Comparison of ENCODE assay signal across 25 mouse cellular contexts in the genomic region with DNA sequence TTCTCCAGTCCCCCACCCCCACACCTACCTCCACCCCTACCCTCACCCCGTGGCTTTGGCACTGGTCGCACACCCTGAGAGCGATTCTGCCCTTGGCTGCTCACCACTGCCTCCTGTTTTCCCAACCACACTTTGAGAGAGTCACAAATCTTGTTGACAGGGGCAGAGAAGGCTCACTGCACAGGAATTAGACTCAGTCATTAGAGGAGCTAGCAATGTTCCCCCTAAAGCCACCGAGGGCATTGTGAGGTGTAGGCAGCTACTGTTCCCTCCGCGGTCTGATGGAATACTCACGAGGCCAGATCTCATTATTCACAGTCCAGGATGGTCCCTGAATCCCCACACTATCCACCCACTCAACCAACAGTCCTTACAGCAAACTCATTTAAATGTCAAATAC. TPM values are rescaled to one million over a fixed set of nuclear protein-coding genes. Genes with fewer than 3 reads are reported as not detected.
DNase-seq lines count a peak whose midpoint lies in the region; ATAC-seq and TF ChIP-seq lines count a peak whose summit lies in the region.
"Had no signal": no experiment of that assay in that cellular context is flagged by ENCODE, and none has a peak within 500 bp of the region (broad histone marks: within the 10 kb centered on the region; RNA-seq: fewer than 3 reads in every experiment).

No protein-coding gene starts in this region.

- TF ChIP-seq CTCF in hindbrain, postnatal 0 days (IDR thresholded peaks at IDR 0.05; ENCODE audit: low read depth) = no peak

- peak; percentile 30; the same call in 1 of the 2 replicates for ATAC-seq in hindbrain, embryonic 16.5 days
- ATAC-seq in hindbrain, postnatal 0 days = no peak
- ATAC-seq in neural tube, embryonic 11.5 days (ENCODE audit: insufficient read depth, low FRiP score, low TSS enrichment) = peak; percentile 50; the same call in 1 of the 2 replicates
- ATAC-seq in common myeloid progenitor, adult 5-6 weeks (replicated peaks; ENCODE audit: low read depth, poor library complexity, severe bottlenecking) = peak; percentile 70
- no peak for ATAC-seq in monocyte, adult 5-6 weeks (replicated peaks; ENCODE audit: insufficient number of reproducible peaks, low FRiP score, low TSS enrichment, poor library complexity, severe bottlenecking)
- ATAC-seq: forebrain, embryonic 15.5 days; midbrain, embryonic 15.5 days had no signal

- H3K36me3 ChIP-seq in hindbrain, embryonic 16.5 days (ENCODE audit: control insufficient read depth, insufficient read depth, low read length) = no peaks in the 10 kb centered on the region
- H3K36me3 ChIP-seq in hindbrain, postnatal 0 days (ENCODE audit: insufficient read depth, low read length) = no peaks in the 10 kb centered on the region
- H3K36me3 ChIP-seq in neural tube, embryonic 11.5 days (ENCODE audit: control insufficient read depth, insufficient read depth, low read length) = no peaks in the 10 kb centered on the region
- H3K36me3 ChIP-seq: embryonic facial prominence, embryonic 15.5 days; forebrain, embryonic 15.5 days; limb, embryonic 10.5 days; liver, embryonic 15.5 days; midbrain, embryonic 15.5 days; stomach, embryonic 15.5 days had no signal

- H3K27ac ChIP-seq in hindbrain, embryonic 16.5 days (ENCODE audit: low read depth, low read length) = no peak overlapping the region
- H3K27ac ChIP-seq in hindbrain, postnatal 0 days = no peak overlapping the region
- no peak overlapping the region for H3K27ac ChIP-seq in neural tube, embryonic 11.5 days (ENCODE audit: low read depth, low read length)
- H3K27ac ChIP-seq: embryonic facial prominence, embryonic 15.5 days; forebrain, embryonic 15.5 days; layer of hippocampus, adult 2 months; limb, embryonic 10.5 days; liver, embryonic 15.5 days; midbrain, embryonic 15.5 days; stomach, embryonic 15.5 days had no signal

- WGBS in hindbrain, embryonic 16.5 days = 46% methylated on average over 7 of the region's 7 CpGs
- WGBS in hindbrain, postnatal 0 days = 59% methylated on average over 7 of the region's 7 CpGs
- WGBS in neural tube, embryonic 11.5 days = 35% methylated on average over 7 of the region's 7 CpGs

- H3K9me3 ChIP-seq in hindbrain, embryonic 16.5 days (ENCODE audit: control insufficient read depth, low read length) = no peaks in the 10 kb centered on the region
- H3K9me3 ChIP-seq in hindbrain, postnatal 0 days (ENCODE audit: low read length) = no peaks in the 10 kb centered on the region
- no peaks in the 10 kb centered on the region for H3K9me3 ChIP-seq in neural tube, embryonic 11.5 days (ENCODE audit: control insufficient read depth, low read length)
- H3K9me3 ChIP-seq: embryonic facial prominence, embryonic 15.5 days; forebrain, embryonic 15.5 days; limb, embryonic 10.5 days; liver, embryonic 15.5 days; midbrain, embryonic 15.5 days; stomach, embryonic 15.5 days had no signal

- H3K9ac ChIP-seq in hindbrain, embryonic 16.5 days (ENCODE audit: low read depth, low read length) = no peak overlapping the region
- no peak overlapping the region for H3K9ac ChIP-seq in hindbrain, postnatal 0 days (replicated peaks; ENCODE audit: low read length)
- H3K9ac ChIP-seq in neural tube, embryonic 11.5 days (ENCODE audit: low read length) = no peak overlapping the region
- H3K9ac ChIP-seq: embryonic facial prominence, embryonic 15.5 days; forebrain, embryonic 15.5 days; liver, embryonic 15.5 days; midbrain, embryonic 15.5 days; stomach, embryonic 15.5 days had no signal

- H3K4me2 ChIP-seq in hindbrain, embryonic 16.5 days (ENCODE audit: low read length) = no peak overlapping the region
- H3K4me2 ChIP-seq in hindbrain, postnatal 0 days (ENCODE audit: low read depth, low read length) = no peak overlapping the region
- H3K4me2 ChIP-seq in neural tube, embryonic 11.5 days (ENCODE audit: low read depth) = no peak overlapping the region
- H3K4me2 ChIP-seq: embryonic facial prominence, embryonic 15.5 days; forebrain, embryonic 15.5 days; liver, embryonic 15.5 days; midbrain, embryonic 15.5 days; stomach, embryonic 15.5 days had no signal

- H3K4me3 ChIP-seq in hindbrain, embryonic 16.5 days (ENCODE audit: low read length) = no peak overlapping the region
- H3K4me3 ChIP-seq in hindbrain, postnatal 0 days (ENCODE audit: low read length) = no peak overlapping the region
- H3K4me3 ChIP-seq in neural tube, embryonic 11.5 days (ENCODE audit: low read depth, low read length) = no peak overlapping the region
- H3K4me3 ChIP-seq: embryonic facial prominence, embryonic 15.5 days; forebrain, embryonic 15.5 days; layer of hippocampus, adult 2 months; limb, embryonic 10.5 days; liver, embryonic 15.5 days; midbrain, embryonic 15.5 days; stomach, embryonic 15.5 days had no signal

- no peaks in the 10 kb centered on the region for H3K4me1 ChIP-seq in hindbrain, embryonic 16.5 days (ENCODE audit: control insufficient read depth, insufficient read depth, low read depth, low read length)
- no peaks in the 10 kb centered on the region for H3K4me1 ChIP-seq in hindbrain, postnatal 0 days (ENCODE audit: insufficient read depth, low read length)
- H3K4me1 ChIP-seq in neural tube, embryonic 11.5 days (ENCODE audit: control insufficient read depth, insufficient read depth, low read length) = no peaks in the 10 kb centered on the region; the same call in 1 of the 2 replicates
- H3K4me1 ChIP-seq: embryonic facial prominence, embryonic 15.5 days; forebrain, embryonic 15.5 days; midbrain, embryonic 15.5 days; stomach, embryonic 15.5 days had no signal

- DNase-seq in hindbrain, postnatal 0 days (ENCODE audit: low spot score) = no peak
- DNase-seq in neural tube, embryonic 11.5 days (ENCODE audit: low spot score) = no peak
- no peak for DNase-seq in neural tube, embryonic 10.5 days (ENCODE audit: extremely low spot score, low spot score)
- DNase-seq in frontal cortex, adult 2 months (ENCODE audit: extremely low spot score in 1 of 2, low spot score in 1 of 2) = no peak
- DNase-seq: adrenal gland, postnatal 14 days; cerebellum, adult 8-10 months; gastrocnemius, postnatal 10 days; kidney, adult 9 months; liver; lung, postnatal 4 days; thymus, postnatal 36 days had no signal

- H3K27me3 ChIP-seq in hindbrain, embryonic 16.5 days (replicated peaks; ENCODE audit: control insufficient read depth, insufficient read depth, low read length) = no peaks in the 10 kb centered on the region
- no peaks in the 10 kb centered on the region for H3K27me3 ChIP-seq in hindbrain, postnatal 0 days (ENCODE audit: insufficient read depth, low read length)
- H3K27me3 ChIP-seq in neural tube, embryonic 11.5 days (ENCODE audit: control insufficient read depth, insufficient read depth, low read length) = no peaks in the 10 kb centered on the region
- H3K27me3 ChIP-seq: embryonic facial prominence, embryonic 15.5 days; forebrain, embryonic 15.5 days; liver, embryonic 15.5 days; midbrain, embryonic 15.5 days; stomach, embryonic 15.5 days had no signal

RNA-seq across cellular contexts. Expression of a gene that starts 15.4 kb away (rescaled TPM):
- polyA plus RNA-seq in hindbrain, embryonic 16.5 days (2015; fragmentation: Nextera tagmentation; extraction: Ambion mirVana) = 14.9 and 22.0 TPM in 2 replicates
- 7.2 and 12.8 TPM in 2 replicates for total RNA-seq in hindbrain, postnatal 0 days (2014; rRNA removed)
- 17.3 and 18.8 TPM in 2 replicates for polyA plus RNA-seq in hindbrain, postnatal 0 days (2015; fragmentation: Nextera tagmentation; extraction: Ambion mirVana)
- polyA plus RNA-seq in neural tube, embryonic 11.5 days (2014; fragmentation: Nextera tagmentation; extraction: Ambion mirVana) = 27.2 and 29.7 TPM in 2 replicates
- 551 and 575 TPM in 2 replicates for total RNA-seq in common myeloid progenitor, adult 5-6 weeks (2017)
- 977 to 1,211 TPM (median 1,012 TPM) in 3 replicates for total RNA-seq in monocyte, adult 5-6 weeks (2017)
- polyA plus RNA-seq in frontal cortex, adult 2 months (2012; rRNA removed) = 25.5 and 28.9 TPM in 2 replicates

RNA-seq across cellular contexts. Expression of a gene that starts 33.4 kb away (rescaled TPM):
- polyA plus RNA-seq in hindbrain, embryonic 16.5 days (2015; fragmentation: Nextera tagmentation; extraction: Ambion mirVana) = 0.05 and 0.09 TPM in 2 replicates
- not detected in 2 replicates for total RNA-seq in hindbrain, postnatal 0 days (2014; rRNA removed)
- polyA plus RNA-seq in hindbrain, postnatal 0 days (2015; fragmentation: Nextera tagmentation; extraction: Ambion mirVana) = 0.76 and 1.3 TPM in 2 replicates
- polyA plus RNA-seq in neural tube, embryonic 11.5 days (2014; fragmentation: Nextera tagmentation; extraction: Ambion mirVana) = not detected in 2 replicates
- 0.44 TPM in 1 of 2 replicates, not detected in the other for total RNA-seq in common myeloid progenitor, adult 5-6 weeks (2017)
- total RNA-seq in monocyte, adult 5-6 weeks (2017) = 0.10 TPM in 1 of 3 replicates, not detected in the others
- polyA plus RNA-seq in frontal cortex, adult 2 months (2012; rRNA removed) = 0.50 and 1.1 TPM in 2 replicates
- total RNA-seq: gastrocnemius, postnatal 10 days; granulocyte monocyte progenitor cell, adult 5-6 weeks; heart, postnatal 25 days; MEL had no signal
- polyA plus RNA-seq: embryonic facial prominence, embryonic 15.5 days; forebrain, embryonic 15.5 days; heart, embryonic 14.5 days; limb, embryonic 10.5 days; liver, embryonic 15.5 days; midbrain, embryonic 15.5 days; stomach, embryonic 15.5 days had no signal

RNA-seq across cellular contexts. Expression of a gene that starts 35.1 kb away (rescaled TPM):
- polyA plus RNA-seq in hindbrain, embryonic 16.5 days (2015; fragmentation: Nextera tagmentation; extraction: Ambion mirVana) = 0.15 TPM in 1 of 2 replicates, not detected in the other
- not detected in 2 replicates for total RNA-seq in hindbrain, postnatal 0 days (2014; rRNA removed)
- not detected in 2 replicates for polyA plus RNA-seq in hindbrain, postnatal 0 days (2015; fragmentation: Nextera tagmentation; extraction: Ambion mirVana)
- 0.23 and 0.50 TPM in 2 replicates for polyA plus RNA-seq in neural tube, embryonic 11.5 days (2014; fragmentation: Nextera tagmentation; extraction: Ambion mirVana)
- 0.32 TPM in 1 of 2 replicates, not detected in the other for total RNA-seq in common myeloid progenitor, adult 5-6 weeks (2017)
- total RNA-seq in monocyte, adult 5-6 weeks (2017) = 3.7 to 8.5 TPM (median 5.7 TPM) in 3 replicates
- 0.18 TPM in 1 of 2 replicates, not detected in the other for polyA plus RNA-seq in frontal cortex, adult 2 months (2012; rRNA removed)
- total RNA-seq: adrenal gland, postnatal 14 days; heart, postnatal 25 days; MEL had no signal
- polyA plus RNA-seq: midbrain, embryonic 15.5 days had no signal

Comparison
In these comparisons a context has a peak if more than half of its experiments do, and no peak if none do; other contexts are left out.
1. ATAC-seq: peak in hindbrain, embryonic 16.5 days (single experiment), neural tube, embryonic 11.5 days (single experiment) and common myeloid progenitor, adult 5-6 weeks (single experiment); none in hindbrain, postnatal 0 days (single experiment) and monocyte, adult 5-6 weeks (single experiment).